Mouse (Mus musculus): ENCODE measurements around the gene Hopx. TPM values are rescaled to one million over a fixed set of nuclear protein-coding genes. Genes with fewer than 3 reads are reported as not detected.

Hopx gene
- polyA plus RNA-seq, 1 experiment, result 26.1 TPM

DNA sequence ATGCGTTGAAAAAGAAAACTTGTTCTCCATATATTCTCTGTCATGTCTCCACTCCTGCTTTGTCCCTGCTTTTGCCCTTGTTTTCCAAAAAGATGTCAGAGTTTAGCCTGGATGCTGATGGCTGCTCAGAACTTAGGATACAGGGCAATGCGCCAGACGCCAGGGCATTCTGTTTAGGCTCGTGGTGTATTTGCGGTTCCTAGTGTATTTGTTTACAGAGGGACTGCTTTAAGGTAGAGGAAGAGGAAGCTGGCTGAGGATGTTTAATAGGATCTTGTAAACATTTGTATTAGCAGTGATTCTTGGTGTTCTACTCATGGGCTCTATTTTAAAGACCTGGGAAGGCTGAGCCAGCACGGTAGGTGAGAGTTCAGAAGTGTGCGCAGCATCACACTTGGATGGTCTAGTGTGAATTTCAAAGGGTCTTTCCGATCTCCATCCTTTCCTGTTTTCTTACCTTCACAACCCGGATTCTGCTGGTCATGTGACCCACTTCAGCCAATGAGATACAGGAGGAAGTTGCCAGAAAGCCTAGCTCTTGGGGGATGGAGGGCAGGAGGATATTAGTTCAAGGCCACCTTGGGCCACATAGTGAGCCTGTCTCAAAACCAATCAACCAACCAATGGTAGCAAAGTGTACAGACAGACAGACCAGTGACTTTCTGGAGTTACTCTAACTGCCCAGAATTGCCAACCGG is 29.0 kb downstream of the Hopx start:
- no peak overlapping the region for H3K4me3 ChIP-seq (ENCODE audit: control insufficient read depth, insufficient read depth, low read length)
- 88% methylated on average over 10 of the region's 10 CpGs for WGBS
- H3K27ac ChIP-seq (ENCODE audit: control insufficient read depth, insufficient read depth, low read length), result no peak overlapping the region
- no peak for DNase-seq
- no peaks in the 10 kb centered on the region for H3K27me3 ChIP-seq (ENCODE audit: control insufficient read depth, insufficient read depth, low read length)
- no peaks in the 10 kb centered on the region for H3K4me1 ChIP-seq (replicated peaks; ENCODE audit: control insufficient read depth, insufficient read depth, low read length)
- H3K36me3 ChIP-seq (ENCODE audit: control insufficient read depth, insufficient read depth, low read length), result no peaks in the 10 kb centered on the region
- TF ChIP-seq CTCF (IDR thresholded peaks at IDR 0.05; ENCODE audit: borderline replicate concordance, control insufficient read depth, extremely low read depth, insufficient read depth, low read length, poor library complexity), result no peak
- TF ChIP-seq POLR2A (IDR thresholded peaks at IDR 0.05; ENCODE audit: control insufficient read depth, extremely low read depth, insufficient read depth, low read length, poor library complexity), result no peak

DNA sequence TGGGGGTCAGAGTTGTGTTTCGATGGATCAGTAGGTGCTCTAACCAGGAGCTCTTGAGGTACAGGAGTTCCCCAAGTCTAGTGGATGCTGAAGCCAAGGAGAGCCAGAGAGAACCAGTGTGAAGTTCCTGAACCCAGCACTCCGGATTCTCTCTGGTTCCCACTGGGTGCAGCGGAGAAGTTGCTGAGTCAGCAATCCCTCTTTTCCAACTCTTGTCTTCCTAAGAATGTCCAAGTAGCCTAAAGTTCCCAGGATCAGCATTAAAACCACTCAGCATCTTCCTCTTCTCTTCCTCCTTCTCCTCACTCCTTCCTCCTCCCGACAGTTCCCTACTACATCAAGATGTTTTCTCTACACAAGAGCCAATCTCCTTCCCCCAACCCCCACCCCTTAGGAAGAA is 30.5 kb downstream of the Hopx start:
- no peak overlapping the region for H3K27ac ChIP-seq (ENCODE audit: control insufficient read depth, insufficient read depth, low read length)
- no peak for DNase-seq
- H3K27me3 ChIP-seq (ENCODE audit: control insufficient read depth, insufficient read depth, low read length), result no peaks in the 10 kb centered on the region
- WGBS, result 92% methylated on average over 4 of the region's 4 CpGs
- no peaks in the 10 kb centered on the region for H3K4me1 ChIP-seq (replicated peaks; ENCODE audit: control insufficient read depth, insufficient read depth, low read length)
- TF ChIP-seq CTCF (IDR thresholded peaks at IDR 0.05; ENCODE audit: borderline replicate concordance, control insufficient read depth, extremely low read depth, insufficient read depth, low read length, poor library complexity), result no peak
- no peaks in the 10 kb centered on the region for H3K36me3 ChIP-seq (ENCODE audit: control insufficient read depth, insufficient read depth, low read length)
- H3K4me3 ChIP-seq (ENCODE audit: control insufficient read depth, insufficient read depth, low read length), result no peak overlapping the region

DNA sequence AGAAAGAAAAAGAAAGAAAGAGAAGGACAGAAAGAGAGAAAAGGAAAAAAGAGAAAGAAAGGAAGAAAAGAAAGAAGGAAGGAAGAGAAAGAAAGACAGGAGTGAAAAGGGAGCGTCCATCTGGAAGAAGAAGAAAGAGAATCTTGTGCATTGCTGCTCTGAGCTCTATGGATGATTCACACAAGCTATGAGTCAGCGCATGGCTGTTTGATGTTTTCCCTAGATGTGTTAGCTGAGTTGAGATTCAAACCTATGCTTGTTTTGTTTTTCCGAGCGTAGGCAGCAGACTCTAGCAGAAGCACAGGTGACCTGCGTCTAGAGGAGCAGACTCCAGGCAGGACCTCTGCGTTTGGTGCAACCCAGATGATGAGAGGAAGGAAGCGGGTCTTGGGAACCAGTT is 32.2 kb downstream of the Hopx start:
- DNase-seq, result no peak
- Histone ChIP-seq H3K4me1 (replicated peaks; ENCODE audit: control insufficient read depth, insufficient read depth, low read length) (no peaks in the 10 kb centered on the region), H3K4me3 (ENCODE audit: control insufficient read depth, insufficient read depth, low read length) (no peak overlapping the region), H3K36me3 (ENCODE audit: control insufficient read depth, insufficient read depth, low read length) (no peaks in the 10 kb centered on the region), H3K27me3 (ENCODE audit: control insufficient read depth, insufficient read depth, low read length) (no peaks in the 10 kb centered on the region), H3K27ac (ENCODE audit: control insufficient read depth, insufficient read depth, low read length) (no peak overlapping the region)
- TF ChIP-seq CTCF (IDR thresholded peaks at IDR 0.05; ENCODE audit: borderline replicate concordance, control insufficient read depth, extremely low read depth, insufficient read depth, low read length, poor library complexity) (no peak), POLR2A (IDR thresholded peaks at IDR 0.05; ENCODE audit: control insufficient read depth, extremely low read depth, insufficient read depth, low read length, poor library complexity) (no peak)
- WGBS, result 75% methylated on average over 7 of the region's 7 CpGs

DNA sequence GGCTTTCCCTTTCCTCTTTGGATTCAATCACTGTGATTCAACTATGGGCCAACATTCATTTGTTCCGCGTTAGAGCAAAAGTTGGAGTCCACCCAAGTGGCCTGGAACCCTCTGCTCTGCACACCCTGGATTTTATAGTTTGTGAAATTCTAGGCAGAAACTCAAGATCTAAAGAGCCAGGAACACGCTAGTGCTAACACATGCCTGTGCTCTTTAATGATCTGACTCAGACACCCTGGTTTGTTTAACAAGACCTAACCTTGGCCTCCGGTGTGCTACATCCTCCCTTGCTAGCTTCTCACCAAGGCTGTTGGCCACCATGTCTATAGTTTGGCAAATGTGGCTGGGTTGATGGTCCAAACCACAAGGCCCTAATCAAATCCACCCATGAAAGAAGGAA is 34.2 kb downstream of the Hopx start:
- no peak overlapping the region for H3K27ac ChIP-seq (ENCODE audit: control insufficient read depth, insufficient read depth, low read length)
- TF ChIP-seq POLR2A (IDR thresholded peaks at IDR 0.05; ENCODE audit: control insufficient read depth, extremely low read depth, insufficient read depth, low read length, poor library complexity), result no peak
- TF ChIP-seq CTCF (IDR thresholded peaks at IDR 0.05; ENCODE audit: borderline replicate concordance, control insufficient read depth, extremely low read depth, insufficient read depth, low read length, poor library complexity), result no peak
- 95% methylated on average over 4 of the region's 4 CpGs for WGBS

DNA sequence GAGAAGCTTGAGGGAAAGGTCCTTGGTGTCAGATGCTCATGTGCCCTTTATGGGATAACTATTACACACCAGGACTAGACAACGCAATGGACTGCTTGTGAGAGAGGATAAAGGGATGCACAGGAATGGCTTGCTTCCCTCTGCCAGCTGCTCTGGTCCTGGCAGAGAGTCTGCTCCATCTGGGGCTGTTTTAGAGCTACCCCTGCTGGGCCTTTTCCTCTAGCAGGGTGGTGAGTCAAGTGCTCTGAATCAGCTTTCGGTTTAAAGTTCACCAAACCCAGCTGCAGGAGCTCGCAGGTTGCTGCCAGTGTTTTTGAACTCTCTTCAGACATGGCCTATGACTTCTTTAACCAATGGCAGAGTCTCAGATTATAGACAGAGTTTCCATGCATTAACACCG is 39.0 kb downstream of the Hopx start:
- DNase-seq, result no peak
- WGBS, result 93% methylated on average over 4 of the region's 4 CpGs
- Histone ChIP-seq H3K27ac (ENCODE audit: control insufficient read depth, insufficient read depth, low read length) (no peak overlapping the region), H3K36me3 (ENCODE audit: control insufficient read depth, insufficient read depth, low read length) (no peaks in the 10 kb centered on the region), H3K27me3 (ENCODE audit: control insufficient read depth, insufficient read depth, low read length) (no peaks in the 10 kb centered on the region), H3K4me3 (ENCODE audit: control insufficient read depth, insufficient read depth, low read length) (no peak overlapping the region), H3K4me1 (replicated peaks; ENCODE audit: control insufficient read depth, insufficient read depth, low read length) (no peaks in the 10 kb centered on the region)
- TF ChIP-seq POLR2A (IDR thresholded peaks at IDR 0.05; ENCODE audit: control insufficient read depth, extremely low read depth, insufficient read depth, low read length, poor library complexity) (no peak), CTCF (IDR thresholded peaks at IDR 0.05; ENCODE audit: borderline replicate concordance, control insufficient read depth, extremely low read depth, insufficient read depth, low read length, poor library complexity) (no peak)

More for the DNA sequence above, 34.2 kb downstream of the Hopx start:
- Histone ChIP-seq H3K4me1 (replicated peaks; ENCODE audit: control insufficient read depth, insufficient read depth, low read length) (no peaks in the 10 kb centered on the region), H3K36me3 (ENCODE audit: control insufficient read depth, insufficient read depth, low read length) (no peaks in the 10 kb centered on the region), H3K4me3 (ENCODE audit: control insufficient read depth, insufficient read depth, low read length) (no peak overlapping the region), H3K27me3 (ENCODE audit: control insufficient read depth, insufficient read depth, low read length) (no peaks in the 10 kb centered on the region)
- no peak for DNase-seq

DNA sequence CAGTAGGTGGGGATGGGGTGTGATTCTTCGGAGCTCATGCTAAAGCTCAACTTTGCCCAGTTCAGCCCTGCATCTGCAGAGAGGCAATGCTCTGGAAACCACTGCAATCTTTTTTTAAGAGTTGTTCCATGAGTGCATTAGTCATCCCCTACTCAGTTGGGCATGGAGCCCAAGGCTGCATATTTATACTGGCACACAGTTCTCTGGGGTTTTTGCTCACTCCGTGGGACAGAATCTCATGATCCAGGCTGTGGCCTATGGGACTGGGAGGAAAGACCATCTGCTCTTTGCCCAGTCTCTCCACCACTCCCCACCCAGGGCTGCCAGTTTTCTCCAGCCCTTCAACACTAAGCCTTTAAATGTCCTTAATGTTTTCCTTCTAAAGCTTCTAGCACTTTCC is 40.0 kb downstream of the Hopx start:
- H3K4me3 ChIP-seq (ENCODE audit: control insufficient read depth, insufficient read depth, low read length), result no peak overlapping the region
- no peak overlapping the region for H3K27ac ChIP-seq (ENCODE audit: control insufficient read depth, insufficient read depth, low read length)
- DNase-seq, result no peak

DNA sequence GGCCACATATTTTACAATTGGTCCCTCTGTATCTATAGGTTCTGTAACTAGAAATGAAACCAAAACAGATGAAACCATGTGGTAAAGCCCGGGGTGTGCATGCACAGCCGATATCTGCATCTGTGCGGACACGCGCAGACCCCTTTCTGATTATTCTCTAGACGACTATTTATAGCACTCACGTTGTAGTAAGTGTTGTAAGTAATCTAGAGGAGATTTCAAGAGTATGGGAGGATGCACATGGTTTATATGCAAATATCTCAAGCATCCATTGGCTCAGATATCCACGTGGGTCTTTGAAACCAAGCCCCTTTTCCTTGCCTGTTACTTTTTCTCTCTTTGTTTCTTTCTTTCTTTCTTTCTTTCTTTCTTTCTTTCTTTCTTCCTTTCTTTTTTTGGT is 41.1 kb downstream of the Hopx start:
- Histone ChIP-seq H3K4me1 (replicated peaks; ENCODE audit: control insufficient read depth, insufficient read depth, low read length) (no peaks in the 10 kb centered on the region), H3K27ac (ENCODE audit: control insufficient read depth, insufficient read depth, low read length) (no peak overlapping the region), H3K4me3 (ENCODE audit: control insufficient read depth, insufficient read depth, low read length) (no peak overlapping the region), H3K36me3 (ENCODE audit: control insufficient read depth, insufficient read depth, low read length) (no peaks in the 10 kb centered on the region), H3K27me3 (ENCODE audit: control insufficient read depth, insufficient read depth, low read length) (no peaks in the 10 kb centered on the region)
- 83% methylated on average over 8 of the region's 8 CpGs for WGBS
- no peak for DNase-seq
- TF ChIP-seq POLR2A (IDR thresholded peaks at IDR 0.05; ENCODE audit: control insufficient read depth, extremely low read depth, insufficient read depth, low read length, poor library complexity), result no peak
- TF ChIP-seq CTCF (IDR thresholded peaks at IDR 0.05; ENCODE audit: borderline replicate concordance, control insufficient read depth, extremely low read depth, insufficient read depth, low read length, poor library complexity), result no peak

More for the DNA sequence above, 40.0 kb downstream of the Hopx start:
- Histone ChIP-seq H3K27me3 (ENCODE audit: control insufficient read depth, insufficient read depth, low read length) (no peaks in the 10 kb centered on the region), H3K4me1 (replicated peaks; ENCODE audit: control insufficient read depth, insufficient read depth, low read length) (no peaks in the 10 kb centered on the region), H3K36me3 (ENCODE audit: control insufficient read depth, insufficient read depth, low read length) (no peaks in the 10 kb centered on the region)
- TF ChIP-seq POLR2A (IDR thresholded peaks at IDR 0.05; ENCODE audit: control insufficient read depth, extremely low read depth, insufficient read depth, low read length, poor library complexity) (no peak), CTCF (IDR thresholded peaks at IDR 0.05; ENCODE audit: borderline replicate concordance, control insufficient read depth, extremely low read depth, insufficient read depth, low read length, poor library complexity) (no peak)
- WGBS, result 82% methylated on average over 2 of the region's 2 CpGs
